Mouse (Mus musculus) lung, postnatal 36 days (tissue): ENCODE measurements around the gene Rgs12.
A peak's percentile ranks its signal among the peaks of the same experiment; 100 is the strongest.

Experiments
- DNase-seq: peaks from one replicate; pipeline ENCODE4 v3.0.0; 2022; ENCODE audit warnings: mixed read lengths

The Rgs12 gene

GRCm38 (mm10) chr5:34931516-34932457 is 17.5 kb upstream of the Rgs12 start:
- peak; percentile 68 for DNase-seq

- peak; percentile 74 for DNase-seq
Measured at GRCm38 (mm10) chr5:34932458-34932806, 16.8 kb upstream of the Rgs12 start.

GRCm38 (mm10) chr5:34933461-34933860 is 15.8 kb upstream of the Rgs12 start:
- peak; percentile 40 for DNase-seq

- no peak for DNase-seq
Measured at GRCm38 (mm10) chr5:34941710-34942470, 7.4 kb upstream of the Rgs12 start.

GRCm38 (mm10) chr5:34943428-34943827 is 5.8 kb upstream of the Rgs12 start:
- DNase-seq = no peak

- no peak for DNase-seq
Measured at GRCm38 (mm10) chr5:34949769-34950211, 545 bp downstream of the Rgs12 start.

- no peak for DNase-seq
Measured at GRCm38 (mm10) chr5:34950486-34951160, 1.4 kb downstream of the Rgs12 start.

- no peak for DNase-seq
Measured at GRCm38 (mm10) chr5:34951161-34951834, 2.1 kb downstream of the Rgs12 start.

- no peak for DNase-seq
Measured at GRCm38 (mm10) chr5:34954508-34954907, 5.3 kb downstream of the Rgs12 start.

GRCm38 (mm10) chr5:34955630-34956029 is 6.4 kb downstream of the Rgs12 start:
- peak; percentile 67 for DNase-seq

- no peak for DNase-seq
Measured at GRCm38 (mm10) chr5:34956151-34956550, 6.9 kb downstream of the Rgs12 start.

GRCm38 (mm10) chr5:34957015-34957414 is 7.8 kb downstream of the Rgs12 start:
- DNase-seq = peak; percentile 79

GRCm38 (mm10) chr5:34960021-34960420 is 10.8 kb downstream of the Rgs12 start:
- DNase-seq = no peak

- no peak for DNase-seq
Measured at GRCm38 (mm10) chr5:34965531-34965930, 16.3 kb downstream of the Rgs12 start.

- DNase-seq = peak; percentile 87
Measured at GRCm38 (mm10) chr5:34968386-34968785, 19.1 kb downstream of the Rgs12 start.

GRCm38 (mm10) chr5:34972471-34972870 is 23.2 kb downstream of the Rgs12 start:
- DNase-seq = no peak

GRCm38 (mm10) chr5:34973560-34974317 is 24.5 kb downstream of the Rgs12 start:
- no peak for DNase-seq

- peak; percentile 50 for DNase-seq
Measured at GRCm38 (mm10) chr5:34974773-34975443, 25.7 kb downstream of the Rgs12 start.

GRCm38 (mm10) chr5:34976540-34977292 is 27.5 kb downstream of the Rgs12 start:
- peak; percentile 58 for DNase-seq

- no peak for DNase-seq
Measured at GRCm38 (mm10) chr5:34980099-34980498, 30.9 kb downstream of the Rgs12 start.
